Mouse (Mus musculus): Measurements from ENCODE around the gene Alox15.

Gene Alox15

GRCm38 (mm10) chr11:70306159-70306558 is 45.7 kb downstream of the Alox15 start:
- 70% methylated on average over 7 of the region's 7 CpGs for WGBS

- 86% methylated on average over 4 of the region's 4 CpGs for WGBS
Observed at GRCm38 (mm10) chr11:70302293-70302692, 49.5 kb downstream of the Alox15 start.

GRCm38 (mm10) chr11:70297836-70298454 is 53.9 kb downstream of the Alox15 start:
- 38% methylated on average over 12 of the region's 12 CpGs for WGBS

- 55% methylated on average over 4 of the region's 4 CpGs for WGBS
Observed at GRCm38 (mm10) chr11:70297405-70297804, 54.4 kb downstream of the Alox15 start.

Measured in cerebral cortex, adult 2 months (tissue).